Mouse (Mus musculus) urinary bladder, adult 2 months (tissue): ENCODE data around the gene Setd1a. TPM values are rescaled to one million over a fixed set of nuclear protein-coding genes. Genes with fewer than 3 reads are reported as not detected.
A peak's percentile ranks its signal among the peaks of the same experiment; 100 is the strongest.
"Not testable (repeated sequence)": the region's sequence is repeated elsewhere in the genome, so short reads cannot be mapped to it uniquely, and the experiment has no call there.

ENCODE experiments used
- DNase-seq: peaks from one replicate; pipeline ENCODE4 v3.0.0; 2022; ENCODE audit warnings: low spot score
- polyA plus RNA-seq: library from polyadenylated mRNA; depleted of rRNA; stranded (reverse); fragments of >200 nt; gene quantifications from 2 replicates; pipeline ENCODE4 v1.2.3, GENCODE M21; 2012; rRNA removed

Gene Setd1a
- polyA plus RNA-seq, 1 experiment, result 4.8 TPM

DNA sequence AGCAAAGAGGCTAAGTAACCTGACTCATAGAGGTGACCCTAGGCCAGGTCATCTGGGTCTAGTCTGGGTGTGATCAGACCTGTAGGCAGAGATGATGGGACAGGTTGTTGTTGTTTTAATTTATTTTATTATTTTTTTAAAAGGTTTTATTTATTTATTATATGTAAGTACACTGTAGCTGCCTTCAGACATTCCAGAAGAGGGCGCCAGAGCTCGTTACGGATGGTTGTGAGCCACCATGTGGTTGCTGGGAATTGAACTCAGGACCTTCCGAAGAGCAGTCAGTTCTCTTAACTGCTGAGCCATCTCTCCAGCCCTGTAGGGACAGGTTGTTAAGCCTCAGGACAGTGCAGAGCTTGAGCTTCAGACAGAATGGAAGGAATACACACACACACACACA, 61.4 kb downstream of the Setd1a start:
- not testable (repeated sequence) for DNase-seq

DNA sequence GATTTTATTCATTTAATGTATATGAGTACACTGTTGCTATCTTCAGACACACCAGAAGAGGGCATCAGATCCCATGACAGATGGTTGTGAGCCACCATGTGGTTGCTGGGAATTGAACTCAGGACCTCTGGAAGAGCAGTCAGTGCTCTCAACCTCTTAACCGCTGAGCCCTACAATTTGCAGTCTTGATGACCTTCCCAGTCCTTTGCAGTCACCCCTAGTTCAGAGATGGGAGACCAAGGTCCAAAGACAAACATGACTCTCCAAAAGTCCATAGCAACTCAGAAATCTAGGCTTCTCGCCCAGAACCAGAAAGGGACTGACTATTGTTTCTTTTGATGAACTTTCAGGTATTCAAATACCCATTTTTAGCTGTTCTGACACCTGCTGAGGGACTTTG, 63.6 kb downstream of the Setd1a start:
- not testable (repeated sequence) for DNase-seq

- no peak for DNase-seq
These were observed 64.4 kb downstream of the Setd1a start for GRCm38 (mm10) chr7:127840886-127841285.

DNA sequence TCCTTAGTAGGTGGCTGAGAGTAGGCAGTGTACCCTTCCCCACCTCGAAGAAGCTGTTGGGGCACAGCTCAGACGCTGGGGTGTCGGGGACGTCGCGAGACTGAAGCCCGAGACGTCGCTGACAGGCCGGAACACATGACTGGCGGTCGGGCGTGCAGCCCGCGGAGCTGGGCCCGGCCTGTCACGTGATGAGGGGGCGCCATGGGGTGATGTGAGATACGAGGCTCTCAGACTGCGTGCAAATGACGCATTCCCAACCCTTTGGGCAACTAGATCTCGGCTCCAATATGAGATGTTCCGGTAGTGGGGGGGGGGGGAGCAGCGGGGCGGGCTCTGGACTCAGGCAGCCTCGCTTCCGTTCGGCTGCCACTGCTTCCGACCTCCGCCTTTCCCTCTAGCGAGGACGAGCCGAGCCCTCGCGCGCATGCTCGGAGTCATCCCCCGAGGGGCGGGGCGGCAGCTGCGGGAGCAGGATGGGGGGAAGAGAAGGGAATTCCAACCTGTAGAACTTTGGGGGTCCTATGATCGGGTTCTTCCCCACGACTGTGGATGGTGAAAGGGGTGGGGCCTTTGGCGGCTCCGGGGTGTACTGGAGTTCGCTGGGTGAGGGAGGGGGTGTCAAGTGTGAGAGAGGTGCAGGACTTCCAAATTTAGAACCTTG, 65.0 kb downstream of the Setd1a start:
- DNase-seq, result peak; percentile 86

DNA sequence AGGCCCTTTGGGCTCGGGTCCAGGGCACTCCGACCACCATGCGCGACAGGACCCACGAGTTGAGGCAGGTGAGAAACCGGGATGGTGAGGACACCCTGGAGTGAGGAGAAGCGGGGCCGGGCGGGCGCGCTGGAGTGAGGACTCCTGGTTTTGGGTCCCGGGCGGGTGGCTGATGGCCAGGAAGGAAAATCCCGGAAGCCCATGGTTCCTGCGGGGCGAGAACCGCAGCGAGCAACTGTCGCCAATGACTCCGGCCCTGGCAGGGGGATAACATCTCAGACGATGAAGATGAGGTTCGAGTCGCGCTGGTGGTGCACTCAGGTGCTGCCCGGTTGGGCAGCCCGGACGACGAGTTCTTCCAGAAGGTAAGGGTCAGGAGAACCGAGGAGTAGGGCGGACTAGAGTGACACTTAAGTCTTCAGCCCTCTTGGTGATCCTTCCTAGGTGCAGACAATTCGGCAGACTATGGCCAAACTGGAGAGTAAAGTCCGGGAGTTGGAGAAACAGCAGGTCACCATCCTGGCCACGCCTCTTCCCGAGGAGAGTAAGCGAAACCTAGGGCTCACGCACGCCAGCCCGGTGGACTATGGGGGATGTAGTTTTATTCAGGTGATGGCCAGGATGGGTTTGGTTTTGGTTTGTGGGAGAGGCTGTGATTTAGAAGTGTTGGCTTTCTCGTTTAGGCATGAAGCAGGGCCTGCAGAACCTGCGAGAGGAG, 65.7 kb downstream of the Setd1a start:
- peak; percentile 52 for DNase-seq

Other genes with a start within 250 kb of the Setd1a start
- 2.1 TPM in 1 of 2 replicates, not detected in the other for gene Tmem265, start 215.3 kb upstream of the Setd1a start, polyA plus RNA-seq
- 72.2 and 75.4 TPM in 2 replicates for gene Phkg2, start 203.3 kb upstream of the Setd1a start, polyA plus RNA-seq
- gene Ccdc189, start 188.1 kb upstream of the Setd1a start, polyA plus RNA-seq, result 7.0 and 7.4 TPM in 2 replicates
- gene Rnf40, start 187.9 kb upstream of the Setd1a start, polyA plus RNA-seq, result 39.7 and 41.8 TPM in 2 replicates
- 10.7 and 12.8 TPM in 2 replicates for gene Zfp629, start 160.9 kb upstream of the Setd1a start, polyA plus RNA-seq
- 26.0 and 30.3 TPM in 2 replicates for gene Bcl7c, start 67.7 kb upstream of the Setd1a start, polyA plus RNA-seq
- gene Ctf1, start 63.9 kb upstream of the Setd1a start, polyA plus RNA-seq, result 11.0 and 13.7 TPM in 2 replicates
- not detected in 2 replicates for gene Ctf2, start 44.5 kb upstream of the Setd1a start, polyA plus RNA-seq
- gene Fbxl19, start 32.1 kb upstream of the Setd1a start, polyA plus RNA-seq, result 14.5 and 15.5 TPM in 2 replicates
- gene Orai3, start 6.9 kb upstream of the Setd1a start, polyA plus RNA-seq, result 36.0 and 42.3 TPM in 2 replicates
- gene Gm49388, start 8.9 kb downstream of the Setd1a start, polyA plus RNA-seq, result 0.21 TPM in 1 of 2 replicates, not detected in the other
- 65.7 and 77.6 TPM in 2 replicates for gene Hsd3b7, start 23.9 kb downstream of the Setd1a start, polyA plus RNA-seq
- gene Stx4a, start 47.6 kb downstream of the Setd1a start, polyA plus RNA-seq, result 161 and 178 TPM in 2 replicates
- 6.4 and 6.9 TPM in 2 replicates for gene Stx1b, start 47.9 kb downstream of the Setd1a start, polyA plus RNA-seq
- 12.2 and 15.6 TPM in 2 replicates for gene Zfp646, start 99.6 kb downstream of the Setd1a start, polyA plus RNA-seq
- gene Zfp668, start 100.2 kb downstream of the Setd1a start, polyA plus RNA-seq, result 2.9 and 4.1 TPM in 2 replicates
- gene Prss53, start 114.3 kb downstream of the Setd1a start, polyA plus RNA-seq, result 2.9 and 3.9 TPM in 2 replicates
- gene Gm21974, start 118.8 kb downstream of the Setd1a start, polyA plus RNA-seq, result not detected in 2 replicates
- gene Vkorc1, start 118.9 kb downstream of the Setd1a start, polyA plus RNA-seq, result 204 and 211 TPM in 2 replicates
- gene Bckdk, start 127.4 kb downstream of the Setd1a start, polyA plus RNA-seq, result 71.8 and 76.9 TPM in 2 replicates
- 27.2 and 31.9 TPM in 2 replicates for gene Kat8, start 135.8 kb downstream of the Setd1a start, polyA plus RNA-seq
- gene Prss8, start 153.4 kb downstream of the Setd1a start, polyA plus RNA-seq, result 54.6 and 66.0 TPM in 2 replicates
- 10.2 and 13.5 TPM in 2 replicates for gene Prss36, start 170.1 kb downstream of the Setd1a start, polyA plus RNA-seq
- gene Fus, start 190.8 kb downstream of the Setd1a start, polyA plus RNA-seq, result 388 and 390 TPM in 2 replicates
- 57.9 and 68.3 TPM in 2 replicates for gene Pycard, start 217.2 kb downstream of the Setd1a start, polyA plus RNA-seq
- 0.78 and 0.91 TPM in 2 replicates for gene Trim72, start 227.3 kb downstream of the Setd1a start, polyA plus RNA-seq